ENCODE assay signal across 14 mouse cellular contexts in genomic region chr11:16623694-16624093, GRCm38 (mm10).
"Had no signal": no experiment of that assay in that cellular context is flagged by ENCODE, and none has a peak within 500 bp of the region (broad histone marks: within the 10 kb centered on the region; RNA-seq: fewer than 3 reads in every experiment).

No protein-coding gene starts in this region.

- H3K9ac ChIP-seq: liver, embryonic 14.5 days; lung, embryonic 14.5 days; midbrain, embryonic 12.5 days; neural tube, embryonic 13.5 days; stomach, embryonic 15.5 days had no signal

- H3K4me2 ChIP-seq: lung, embryonic 14.5 days; midbrain, embryonic 12.5 days; neural tube, embryonic 13.5 days; stomach, embryonic 15.5 days had no signal

- DNase-seq: kidney, adult 2 months; kidney, postnatal 36 days; left cerebral cortex, postnatal 4 days; lung, embryonic 14.5 days; lung, postnatal 14 days; right cerebral cortex, postnatal 25 days; thymus, postnatal 36 days had no signal

- H3K27me3 ChIP-seq: midbrain, embryonic 12.5 days; neural tube, embryonic 13.5 days; stomach, embryonic 15.5 days had no signal

- H3K4me1 ChIP-seq: stomach, embryonic 15.5 days had no signal

- ATAC-seq: midbrain, embryonic 16.5 days had no signal

- H3K27ac ChIP-seq: layer of hippocampus, adult 2 months; liver, embryonic 14.5 days; macrophage; midbrain, embryonic 12.5 days; neural tube, embryonic 13.5 days; stomach, embryonic 15.5 days had no signal

- H3K9me3 ChIP-seq: midbrain, embryonic 12.5 days; neural tube, embryonic 13.5 days; stomach, embryonic 15.5 days had no signal

- H3K36me3 ChIP-seq: midbrain, embryonic 12.5 days; neural tube, embryonic 13.5 days; stomach, embryonic 15.5 days had no signal

- H3K4me3 ChIP-seq: layer of hippocampus, adult 2 months; midbrain, embryonic 12.5 days; neural tube, embryonic 13.5 days; stomach, embryonic 15.5 days had no signal
